11 mouse cellular contexts compared by ENCODE assay signal in genomic region chr3:99817965-99818364, GRCm38 (mm10).
DNase-seq lines count a peak whose midpoint lies in the region.
"Had no signal": no experiment of that assay in that cellular context is flagged by ENCODE, and none has a peak within 500 bp of the region (broad histone marks: within the 10 kb centered on the region; RNA-seq: fewer than 3 reads in every experiment).

No protein-coding gene starts in this region.

- H3K4me1 ChIP-seq in limb, embryonic 10.5 days = peaks cover 40% of the 10 kb centered on the region

- no peaks in the 10 kb centered on the region for H3K36me3 ChIP-seq in limb, embryonic 10.5 days

- 30% methylated on average over 8 of the region's 8 CpGs for WGBS in limb, embryonic 10.5 days

- no peaks in the 10 kb centered on the region for H3K27me3 ChIP-seq in limb, embryonic 10.5 days (ENCODE audit: low read depth, poor library complexity, severe bottlenecking)

- peak overlapping the region; percentile 65; the same call in 1 of the 2 replicates for H3K27ac ChIP-seq in limb, embryonic 10.5 days

- H3K9me3 ChIP-seq in limb, embryonic 10.5 days (replicated peaks) = no peaks in the 10 kb centered on the region

- no peak overlapping the region for H3K4me3 ChIP-seq in limb, embryonic 10.5 days

- DNase-seq in gastrocnemius, adult 18-20 months (ENCODE audit: low spot score) = peak; percentile 66
- no peak for DNase-seq in gastrocnemius, postnatal 4 days (ENCODE audit: low spot score in 2 of 2)
- peak; percentile 54 for DNase-seq in embryo, embryonic 10.5 days (ENCODE audit: low spot score)
- peak; percentile 70 for DNase-seq in gastrocnemius, postnatal 25 days
- peak; percentile 41 for DNase-seq in limb, embryonic 10.5 days (ENCODE audit: low spot score)
- DNase-seq in adrenal gland, postnatal 4 days (ENCODE audit: low spot score in 2 of 2) = no peak
- no peak for DNase-seq in urinary bladder, postnatal 36 days (ENCODE audit: low spot score in 2 of 2)
- no peak for DNase-seq in adipocyte (ENCODE audit: low spot score)
- DNase-seq: cerebellum, adult 8-10 months; lung, postnatal 4 days; retina, postnatal 1 day had no signal

Comparison
In these comparisons a context has a peak if more than half of its experiments do, and no peak if none do; other contexts are left out.
1. DNase-seq: peak in gastrocnemius, adult 18-20 months (single experiment), embryo, embryonic 10.5 days (single experiment), gastrocnemius, postnatal 25 days (single experiment) and limb, embryonic 10.5 days (single experiment); none in gastrocnemius, postnatal 4 days (0 of 2), adrenal gland, postnatal 4 days (0 of 2), urinary bladder, postnatal 36 days (0 of 2) and adipocyte (single experiment).